Comparison of ENCODE assay signal across 8 mouse cellular contexts in genomic region chr1:59236856-59237441, GRCm38 (mm10). TPM values are rescaled to one million over a fixed set of nuclear protein-coding genes. Genes with fewer than 3 reads are reported as not detected.
DNase-seq lines count a peak whose midpoint lies in the region; ATAC-seq and TF ChIP-seq lines count a peak whose summit lies in the region.

Gene Als2, minus strand, starts transcription at chr1:59237231.

- H3K9me3 ChIP-seq in erythroblast, embryonic 14.5 days (ENCODE audit: control insufficient read depth, low read length): no peaks in the 10 kb centered on the region
- no peaks in the 10 kb centered on the region for H3K9me3 ChIP-seq in heart, embryonic 11.5 days (replicated peaks; ENCODE audit: control insufficient read depth, low read length)
- peaks cover 3% of the 10 kb centered on the region; the same call in 1 of the 2 replicates for H3K9me3 ChIP-seq in kidney, embryonic 16.5 days (ENCODE audit: low read length)

- DNase-seq in brain, embryonic 14.5 days (ENCODE audit: low read depth): peak; percentile 99
- peak; percentile 92 for DNase-seq in liver, adult 2 months (ENCODE audit: extremely low read depth, low read depth, low spot score)
- peak; percentile 98 for DNase-seq in splenic B cell, adult 2 months (ENCODE audit: low read depth, low spot score)

- peaks cover 2% of the 10 kb centered on the region for H3K79me3 ChIP-seq in C2C12 (ENCODE audit: low read depth)

- peak within 1 kb of the TSS; percentile 87 for H3K9ac ChIP-seq in heart, embryonic 11.5 days (ENCODE audit: low read depth, low read length)
- H3K9ac ChIP-seq in kidney, embryonic 16.5 days (replicated peaks; ENCODE audit: low read length): peak within 1 kb of the TSS; percentile 87
- peak within 1 kb of the TSS; percentile 96 for H3K9ac ChIP-seq in liver, adult 2 months (ENCODE audit: low read depth, low read length)

- peak; percentile 92 for TF ChIP-seq POLR2A in brain, embryonic 14.5 days (IDR thresholded peaks at IDR 0.05; ENCODE audit: borderline replicate concordance, extremely low read depth, insufficient read depth, insufficient read length, poor library complexity, severe bottlenecking)
- peak; percentile 92 for TF ChIP-seq POLR2A in liver, adult 2 months (IDR thresholded peaks at IDR 0.05; ENCODE audit: extremely low read depth, insufficient read depth, low read length)
- peak; percentile 90 for TF ChIP-seq POLR2A in myocyte (IDR thresholded peaks at IDR 0.05; ENCODE audit: insufficient read length, low read depth)

- peak within 1 kb of the TSS; percentile 25; the same call in 1 of the 2 replicates for H3K27ac ChIP-seq in heart, embryonic 11.5 days (ENCODE audit: low read depth, low read length)
- peak within 1 kb of the TSS; percentile 72 for H3K27ac ChIP-seq in kidney, embryonic 16.5 days (ENCODE audit: low read length)
- H3K27ac ChIP-seq in liver, adult 2 months (replicated peaks; ENCODE audit: insufficient read depth, low read depth, low read length): peak within 1 kb of the TSS; percentile 80

- H3K4me3 ChIP-seq in C2C12 (ENCODE audit: insufficient read depth, poor library complexity, severe bottlenecking) (peak within 1 kb of the TSS; percentile 60), myocyte (peak within 1 kb of the TSS; percentile 64)
- peak within 1 kb of the TSS; percentile 92 for H3K4me3 ChIP-seq in erythroblast, embryonic 14.5 days (replicated peaks)
- peak within 1 kb of the TSS; percentile 88 for H3K4me3 ChIP-seq in heart, embryonic 11.5 days (ENCODE audit: low read depth, low read length)
- peak within 1 kb of the TSS; percentile 75 for H3K4me3 ChIP-seq in kidney, embryonic 16.5 days (ENCODE audit: low read length)
- H3K4me3 ChIP-seq in liver, adult 2 months (ENCODE audit: insufficient read depth, low read depth, low read length): peak within 1 kb of the TSS; percentile 94

- peak within 1 kb of the TSS; percentile 88 for H3K4me2 ChIP-seq in heart, embryonic 11.5 days
- H3K4me2 ChIP-seq in kidney, embryonic 16.5 days (replicated peaks; ENCODE audit: low read depth, low read length): peak within 1 kb of the TSS; percentile 72
- H3K4me2 ChIP-seq in myocyte (ENCODE audit: low read depth): peak within 1 kb of the TSS; percentile 98

- H3K36me3 ChIP-seq in C2C12 (ENCODE audit: control insufficient read depth, insufficient read depth) (peaks cover 5% of the 10 kb centered on the region), myocyte (ENCODE audit: control insufficient read depth, insufficient read depth) (no peaks in the 10 kb centered on the region)
- no peaks in the 10 kb centered on the region; the same call in 1 of the 2 replicates for H3K36me3 ChIP-seq in erythroblast, embryonic 14.5 days (ENCODE audit: control insufficient read depth)
- H3K36me3 ChIP-seq in heart, embryonic 11.5 days (ENCODE audit: control insufficient read depth, insufficient read depth, low read length): no peaks in the 10 kb centered on the region
- H3K36me3 ChIP-seq in kidney, embryonic 16.5 days (ENCODE audit: insufficient read depth, low read length): no peaks in the 10 kb centered on the region
- no peaks in the 10 kb centered on the region; the same call in 1 of the 2 replicates for H3K36me3 ChIP-seq in liver, adult 2 months (ENCODE audit: control insufficient read depth, insufficient read depth, low read length)
- no peaks in the 10 kb centered on the region for H3K36me3 ChIP-seq in splenic B cell, adult 2 months (ENCODE audit: control insufficient read depth, insufficient read depth, low read length, poor library complexity, severe bottlenecking)

- peaks cover 39% of the 10 kb centered on the region for H3K4me1 ChIP-seq in erythroblast, embryonic 14.5 days (ENCODE audit: control insufficient read depth)
- H3K4me1 ChIP-seq in heart, embryonic 11.5 days (ENCODE audit: control insufficient read depth, insufficient read depth, low read length): no peaks in the 10 kb centered on the region
- H3K4me1 ChIP-seq in kidney, embryonic 16.5 days (ENCODE audit: insufficient read depth, low read length): 0 out of 2 replicates have a peak, but pooled peaks cover 4% of the 10 kb centered on the region
- peaks cover 17% of the 10 kb centered on the region for H3K4me1 ChIP-seq in liver, adult 2 months (ENCODE audit: control insufficient read depth, insufficient read depth, low read length)

- H3K27me3 ChIP-seq in C2C12 (ENCODE audit: control insufficient read depth, insufficient read depth, insufficient read length) (no peaks in the 10 kb centered on the region), myocyte (ENCODE audit: control insufficient read depth, insufficient read depth, insufficient read length) (no peaks in the 10 kb centered on the region)
- H3K27me3 ChIP-seq in erythroblast, embryonic 14.5 days (ENCODE audit: control insufficient read depth): no peaks in the 10 kb centered on the region
- no peaks in the 10 kb centered on the region for H3K27me3 ChIP-seq in heart, embryonic 11.5 days (ENCODE audit: control insufficient read depth, insufficient read depth, low read length)
- H3K27me3 ChIP-seq in kidney, embryonic 16.5 days (ENCODE audit: insufficient read depth, low read length): no peaks in the 10 kb centered on the region
- no peaks in the 10 kb centered on the region for H3K27me3 ChIP-seq in liver, adult 2 months (ENCODE audit: control insufficient read depth, insufficient read depth, low read length)
- H3K27me3 ChIP-seq in splenic B cell, adult 2 months (ENCODE audit: control insufficient read depth, insufficient read depth, low read length, poor library complexity, severe bottlenecking): no peaks in the 10 kb centered on the region; the same call in 1 of the 2 replicates

- H3ac ChIP-seq in C2C12 (ENCODE audit: control insufficient read depth, insufficient read length, low read depth) (peak within 1 kb of the TSS; percentile 95), myocyte (ENCODE audit: control insufficient read depth, insufficient read length) (peak within 1 kb of the TSS; percentile 37)

- H3K79me2 ChIP-seq in C2C12 (ENCODE audit: control insufficient read depth, insufficient read depth) (peaks cover 12% of the 10 kb centered on the region), myocyte (ENCODE audit: control insufficient read depth, insufficient read depth) (peaks cover 13% of the 10 kb centered on the region)
- peaks cover 29% of the 10 kb centered on the region for H3K79me2 ChIP-seq in liver, adult 2 months (ENCODE audit: control insufficient read depth, insufficient read depth, low read length)

- peak; percentile 94 for ATAC-seq in heart, embryonic 11.5 days (replicated peaks; ENCODE audit: insufficient number of reproducible peaks, low FRiP score, low TSS enrichment)
- ATAC-seq in kidney, embryonic 16.5 days (ENCODE audit: low FRiP score, low TSS enrichment): peak; percentile 97

- WGBS in heart, embryonic 11.5 days (ENCODE audit: insufficient replicate concordance): under 1% methylated on average over 53 of the region's 58 CpGs
- WGBS in kidney, embryonic 16.5 days: under 1% methylated on average over 56 of the region's 58 CpGs
- WGBS in liver, adult 2 months: under 1% methylated on average over 57 of the region's 58 CpGs

- TF ChIP-seq CTCF in C2C12 (IDR thresholded peaks at IDR 0.05; ENCODE audit: control insufficient read depth, insufficient read depth, insufficient read length): no peak
- TF ChIP-seq CTCF in brain, embryonic 14.5 days (IDR thresholded peaks at IDR 0.05; ENCODE audit: borderline replicate concordance, extremely low read depth, insufficient read depth, insufficient read length): no peak
- TF ChIP-seq CTCF in liver, adult 2 months (IDR thresholded peaks at IDR 0.05; ENCODE audit: low read depth, low read length): no peak

TF ChIP-seq in C2C12, 6 proteins besides CTCF, POLR2A, EP300 and RAD21:
- no peak for TF ChIP-seq FOSL1 (IDR thresholded peaks at IDR 0.05; ENCODE audit: insufficient read depth, low read length, poor library complexity, severe bottlenecking)
- TF ChIP-seq USF1 (IDR thresholded peaks at IDR 0.05; ENCODE audit: low read depth): peak; percentile 21

TF ChIP-seq in myocyte, 11 proteins besides CTCF, POLR2A, EP300 and RAD21:
- no peak for TF ChIP-seq MAX (IDR thresholded peaks at IDR 0.05; ENCODE audit: low read depth)
- no peak for TF ChIP-seq CEBPB (IDR thresholded peaks at IDR 0.05; ENCODE audit: insufficient read depth, poor library complexity, severe bottlenecking)
- TF ChIP-seq POLR2AphosphoS2 (IDR thresholded peaks at IDR 0.05; ENCODE audit: insufficient read length, low read depth): peak; percentile 82
- peak in 1 of 3 experiments; percentile 1 for TF ChIP-seq MYOD1 (IDR thresholded peaks at IDR 0.05; ENCODE audit: control insufficient read depth in 1 of 3, insufficient read length in 2 of 3, low read depth in 2 of 3)
- peak; percentile 25 for TF ChIP-seq E2F4 (IDR thresholded peaks at IDR 0.05; ENCODE audit: insufficient read depth)
- peak in 1 of 3 experiments; percentile 20 for TF ChIP-seq MYOG (IDR thresholded peaks at IDR 0.05; ENCODE audit: control insufficient read depth in 1 of 3, insufficient read depth in 1 of 3, insufficient read length in 2 of 3, low read depth in 2 of 3)
- TF ChIP-seq TCF3 (IDR thresholded peaks at IDR 0.05; ENCODE audit: insufficient read length, low read depth): no peak
- TF ChIP-seq USF1 (IDR thresholded peaks at IDR 0.05; ENCODE audit: low read depth): no peak
- no peak for TF ChIP-seq REST (IDR thresholded peaks at IDR 0.05; ENCODE audit: insufficient read depth, insufficient read length)
- no peak for TF ChIP-seq TCF12 (IDR thresholded peaks at IDR 0.05; ENCODE audit: insufficient read depth, poor library complexity, severe bottlenecking)
- TF ChIP-seq SRF (IDR thresholded peaks at IDR 0.05; ENCODE audit: control insufficient read depth, insufficient read length, low read depth): no peak

RNA-seq across cellular contexts. Expression of gene Als2, which starts in this region (rescaled TPM):
- 9.4 TPM for polyA plus RNA-seq in C2C12 (2012; fragmentation: generic; extraction: Trizol)
- 13.6 and 20.4 TPM in 2 replicates for polyA plus RNA-seq in brain, embryonic 14.5 days (2012; rRNA removed)
- polyA plus RNA-seq in erythroblast, embryonic 14.5 days (2012): 0.07 and 0.09 TPM in 2 replicates
- 10.1 and 13.3 TPM in 2 replicates for polyA plus RNA-seq in heart, embryonic 11.5 days (2014; fragmentation: Nextera tagmentation; extraction: Ambion mirVana)
- polyA plus RNA-seq in kidney, embryonic 16.5 days (2015; fragmentation: Nextera tagmentation; extraction: Ambion mirVana): 12.4 and 13.8 TPM in 2 replicates
- 34.2 and 42.8 TPM in 2 replicates for total RNA-seq in liver, adult 2 months (2014; rRNA removed)
- polyA plus RNA-seq in liver, adult 2 months (2012; rRNA removed): 20.2 TPM in 2 replicates
- 7.8 TPM for polyA plus RNA-seq in myocyte (2012; fragmentation: generic; extraction: Trizol)

Comparison
In these comparisons a context has a peak if more than half of its experiments do, and no peak if none do; other contexts are left out.
1. Peak in every context shown above with its lines: DNase-seq, ATAC-seq, H3K4me3 ChIP-seq and H3K27ac ChIP-seq.
2. H3K27ac ChIP-seq: peak in every context shown above with its lines; median percentile 80 in liver, adult 2 months; 72 in kidney, embryonic 16.5 days; 25 in heart, embryonic 11.5 days.